Mouse (Mus musculus) C2C12 (cell line): ENCODE data around the gene Dennd5a. TPM values are rescaled to one million over a fixed set of nuclear protein-coding genes. Genes with fewer than 3 reads are reported as not detected.

Experiments used
- H3K27me3 ChIP-seq: one replicate; pipeline ENCODE4 v1.6.1; 2011; ENCODE audit not compliant: control insufficient read depth, insufficient read depth, insufficient read length
- H3K36me3 ChIP-seq: one replicate; pipeline ENCODE4 v1.6.1; 2011; ENCODE audit not compliant: control insufficient read depth, insufficient read depth
- H3K4me3 ChIP-seq: one replicate; pipeline ENCODE4 v1.5.1; 2011; ENCODE audit warnings: mild to moderate bottlenecking, control low read depth; ENCODE audit not compliant: poor library complexity, insufficient read depth, severe bottlenecking
- H3K79me2 ChIP-seq: one replicate; pipeline ENCODE4 v1.6.1; 2011; ENCODE audit not compliant: control insufficient read depth, insufficient read depth
- H3K79me3 ChIP-seq: one replicate; pipeline ENCODE4 v1.6.1; 2011; ENCODE audit warnings: low read depth, control low read depth
- H3ac ChIP-seq: one replicate; pipeline ENCODE3; 2011; ENCODE audit warnings: low read depth; ENCODE audit not compliant: control insufficient read depth, insufficient read length
- CEBPB ChIP-seq: IDR thresholded peaks from one replicate; pipeline ENCODE4 v1.6.1; 2011; ENCODE audit warnings: low read depth, mild to moderate bottlenecking, control low read depth, moderate library complexity
- CTCF ChIP-seq: IDR thresholded peaks from one replicate; pipeline ENCODE4 v1.5.1; 2011; ENCODE audit not compliant: control insufficient read depth, insufficient read depth, insufficient read length
- FOSL1 ChIP-seq: IDR thresholded peaks from one replicate; pipeline ENCODE4 v1.8.0; 2011; ENCODE audit warnings: mild to moderate bottlenecking, low read length; ENCODE audit not compliant: poor library complexity, insufficient read depth, severe bottlenecking
- MAX ChIP-seq: IDR thresholded peaks from one replicate; pipeline ENCODE4 v1.6.1; 2011; ENCODE audit warnings: mild to moderate bottlenecking, control low read depth
- MYOD1 ChIP-seq: IDR thresholded peaks from one replicate; pipeline ENCODE4 v1.6.1; 2011; ENCODE audit warnings: low read depth; ENCODE audit not compliant: control insufficient read depth, insufficient read length
- MYOG ChIP-seq: IDR thresholded peaks from one replicate; pipeline ENCODE4 v1.6.1; 2011; ENCODE audit not compliant: control insufficient read depth, insufficient read length; ENCODE audit errors: extremely low read depth
- USF1 ChIP-seq: IDR thresholded peaks from one replicate; pipeline ENCODE4 v1.6.1; 2011; ENCODE audit warnings: low read depth, mild to moderate bottlenecking, control low read depth, moderate library complexity
- polyA plus RNA-seq: library from polyadenylated mRNA; unstranded; fragments of >200 nt; fragmentation: generic; extraction: Trizol; gene quantifications from one replicate; pipeline ENCODE4 v1.2.1, GENCODE M21; 2012; ENCODE audit warnings: missing spikeins

The Dennd5a gene
- polyA plus RNA-seq, 1 experiment: 46.2 TPM

GRCm38 (mm10) chr7:109961570-109961969 lies 1.3 kb upstream of the Dennd5a start:
- Histone ChIP-seq H3ac (no peak overlapping the region), H3K36me3 (no peaks in the 10 kb centered on the region), H3K27me3 (no peaks in the 10 kb centered on the region), H3K79me2 (peaks cover 35% of the 10 kb centered on the region), H3K4me3 (no peak overlapping the region), H3K79me3 (peaks cover 27% of the 10 kb centered on the region)
- TF ChIP-seq CTCF: no peak
- TF ChIP-seq MYOG: no peak
- TF ChIP-seq FOSL1: no peak

GRCm38 (mm10) chr7:109960613-109961154 lies 414 bp upstream of the Dennd5a start:
- TF ChIP-seq MYOD1: no peak
- no peak for TF ChIP-seq USF1
- TF ChIP-seq MAX: no peak
- TF ChIP-seq FOSL1: no peak
- TF ChIP-seq CEBPB: no peak
- TF ChIP-seq CTCF: no peak
- no peak for TF ChIP-seq MYOG
- no peaks in the 10 kb centered on the region for H3K36me3 ChIP-seq
- H3K79me2 ChIP-seq: peaks cover 44% of the 10 kb centered on the region
- no peaks in the 10 kb centered on the region for H3K27me3 ChIP-seq
- H3ac ChIP-seq: peak overlapping the region; percentile 98
- peaks cover 34% of the 10 kb centered on the region for H3K79me3 ChIP-seq
- peak overlapping the region; percentile 51 for H3K4me3 ChIP-seq

- TF ChIP-seq USF1 (no peak), MYOG (no peak), CEBPB (no peak), CTCF (no peak), MAX (no peak)
- no peaks in the 10 kb centered on the region for H3K27me3 ChIP-seq
- peaks cover 50% of the 10 kb centered on the region for H3K79me3 ChIP-seq
- H3K36me3 ChIP-seq: no peaks in the 10 kb centered on the region
- H3K79me2 ChIP-seq: peaks cover 60% of the 10 kb centered on the region
- H3K4me3 ChIP-seq: peak overlapping the region; percentile 51
- peak overlapping the region; percentile 98 for H3ac ChIP-seq
These were observed 1.2 kb downstream of the Dennd5a start for GRCm38 (mm10) chr7:109958843-109959715.

- H3K79me2 ChIP-seq: peaks cover 69% of the 10 kb centered on the region
- H3K4me3 ChIP-seq: no peak overlapping the region
- no peaks in the 10 kb centered on the region for H3K36me3 ChIP-seq
- no peak for TF ChIP-seq MYOG
- TF ChIP-seq CTCF: no peak
- no peak for TF ChIP-seq FOSL1
- TF ChIP-seq CEBPB: no peak
- TF ChIP-seq USF1: no peak
- TF ChIP-seq MAX: no peak
- TF ChIP-seq MYOD1: no peak
- peaks cover 59% of the 10 kb centered on the region for H3K79me3 ChIP-seq
- no peaks in the 10 kb centered on the region for H3K27me3 ChIP-seq
- H3ac ChIP-seq: no peak overlapping the region
These were observed 2.1 kb downstream of the Dennd5a start for GRCm38 (mm10) chr7:109957996-109958789.

- H3ac ChIP-seq: no peak overlapping the region
- TF ChIP-seq FOSL1 (no peak), CTCF (no peak), MYOD1 (no peak), CEBPB (no peak), MYOG (no peak), MAX (no peak), USF1 (no peak)
- H3K79me3 ChIP-seq: peaks cover 78% of the 10 kb centered on the region
- H3K79me2 ChIP-seq: peaks cover 100% of the 10 kb centered on the region
- H3K4me3 ChIP-seq: no peak overlapping the region
- H3K27me3 ChIP-seq: no peaks in the 10 kb centered on the region
- H3K36me3 ChIP-seq: no peaks in the 10 kb centered on the region
These were observed 5.5 kb downstream of the Dennd5a start for GRCm38 (mm10) chr7:109954622-109955401.
